In genomic region chr2:68382394-68383059, GRCm38 (mm10) we compare ENCODE assay signal across 8 mouse cellular contexts.
DNase-seq lines count a peak whose midpoint lies in the region; ATAC-seq and TF ChIP-seq lines count a peak whose summit lies in the region.

No protein-coding gene starts in this region.

- ATAC-seq in intestine, postnatal 0 days, result peak; percentile 69
- no peak for ATAC-seq in cerebellum, adult (ENCODE audit: insufficient number of reproducible peaks, low FRiP score, low TSS enrichment)

- TF ChIP-seq POLR2A in lung, adult 2 months (IDR thresholded peaks at IDR 0.05; ENCODE audit: borderline replicate concordance, extremely low read depth, low read depth, low read length), result no peak

- H3K9ac ChIP-seq in intestine, postnatal 0 days (ENCODE audit: low read depth, low read length), result no peak overlapping the region

- H3K27me3 ChIP-seq in intestine, postnatal 0 days (replicated peaks; ENCODE audit: control insufficient read depth, insufficient read depth, low read length), result no peaks in the 10 kb centered on the region

- 0 out of 2 replicates have a peak, but pooled peaks cover 6% of the 10 kb centered on the region for H3K4me1 ChIP-seq in lung, adult 2 months (ENCODE audit: control insufficient read depth, insufficient read depth, low read length)
- H3K4me1 ChIP-seq in intestine, postnatal 0 days (replicated peaks; ENCODE audit: control insufficient read depth, insufficient read depth, low read length), result peaks cover 5% of the 10 kb centered on the region

- no peak overlapping the region for H3K4me3 ChIP-seq in lung, adult 2 months (replicated peaks; ENCODE audit: extremely low read depth, low read depth, low read length)
- H3K4me3 ChIP-seq in intestine, postnatal 0 days (ENCODE audit: low read depth, low read length), result no peak overlapping the region; the same call in 1 of the 2 replicates
- H3K4me3 ChIP-seq in macrophage (ENCODE audit: inconsistent target), result no peak overlapping the region

- DNase-seq in lung, adult 18-20 months, result peak; percentile 14 to 43
- no peak for DNase-seq in lung, adult 2 months
- peak; percentile 83 for DNase-seq in thymus, postnatal 25 days
- DNase-seq in layer of hippocampus, postnatal 25 days (ENCODE audit: extremely low spot score in 1 of 2, low spot score in 1 of 2), result no peak
- DNase-seq in left cerebral cortex, adult 8-10 months (ENCODE audit: low spot score in 2 of 2), result no peak

- no peak for TF ChIP-seq CTCF in lung, adult 2 months (IDR thresholded peaks at IDR 0.05; ENCODE audit: insufficient read depth, low read length)
- TF ChIP-seq CTCF in intestine, postnatal 0 days (IDR thresholded peaks at IDR 0.05; ENCODE audit: low read depth), result no peak

- H3K4me2 ChIP-seq in intestine, postnatal 0 days (replicated peaks; ENCODE audit: low read depth), result peak overlapping the region; percentile 50

- no peaks in the 10 kb centered on the region for H3K79me2 ChIP-seq in macrophage (ENCODE audit: inconsistent target)

- no peaks in the 10 kb centered on the region for H3K9me3 ChIP-seq in intestine, postnatal 0 days (ENCODE audit: control insufficient read depth)

- no peak overlapping the region; the same call in 1 of the 2 replicates for H3K27ac ChIP-seq in intestine, postnatal 0 days (ENCODE audit: low read depth, low read length)
- peak overlapping the region; percentile 57 for H3K27ac ChIP-seq in macrophage

- no peaks in the 10 kb centered on the region for H3K36me3 ChIP-seq in intestine, postnatal 0 days (ENCODE audit: control insufficient read depth, insufficient read depth)
- no peaks in the 10 kb centered on the region for H3K36me3 ChIP-seq in macrophage (ENCODE audit: inconsistent target)

- 54% methylated on average over 11 of the region's 11 CpGs for WGBS in lung, adult 2 months
- 38% methylated on average over 11 of the region's 11 CpGs for WGBS in intestine, postnatal 0 days
- WGBS in macrophage (ENCODE audit: missing documents), result 22% methylated on average over 11 of the region's 11 CpGs

Comparison
In these comparisons a context has a peak if more than half of its experiments do, and no peak if none do; other contexts are left out.
1. DNase-seq: peak in lung, adult 18-20 months (2 of 2) and thymus, postnatal 25 days (single experiment); none in lung, adult 2 months (single experiment), layer of hippocampus, postnatal 25 days (0 of 2) and left cerebral cortex, adult 8-10 months (0 of 2).